Mouse (Mus musculus) intestine, embryonic 15.5 days (tissue): ENCODE results near the gene Optn. TPM values are rescaled to one million over a fixed set of nuclear protein-coding genes. Genes with fewer than 3 reads are reported as not detected.
"Not testable (repeated sequence)": the region's sequence is repeated elsewhere in the genome, so short reads cannot be mapped to it uniquely, and the experiment has no call there.

Experiments used
- ATAC-seq: fragments of 200-750 bp; cut with Nextera tagmentation; 2 replicates; pipeline ENCODE4 v1.8.0; 2017; ENCODE audit warnings: moderate TSS enrichment, moderate library complexity
- H3K27ac ChIP-seq: fragments of 300-500 bp; sonication (generic); 2 replicates; pipeline ENCODE4 v1.5.1; 2015; ENCODE audit warnings: mild to moderate bottlenecking, inconsistent platforms
- H3K27me3 ChIP-seq: fragments of 300-500 bp; sonication (generic); replicated peaks from 2 replicates; pipeline ENCODE4 v1.6.1; 2015; ENCODE audit warnings: inconsistent platforms
- H3K36me3 ChIP-seq: fragments of 300-500 bp; sonication (generic); 2 replicates; pipeline ENCODE4 v1.6.1; 2015; ENCODE audit warnings: inconsistent platforms
- H3K4me1 ChIP-seq: fragments of 300-500 bp; sonication (generic); replicated peaks from 2 replicates; pipeline ENCODE4 v1.6.1; 2015; ENCODE audit warnings: inconsistent platforms
- H3K4me2 ChIP-seq: fragments of 300-500 bp; sonication (generic); replicated peaks from 2 replicates; pipeline ENCODE4 v1.6.1; 2015; ENCODE audit warnings: mild to moderate bottlenecking, inconsistent platforms
- H3K4me3 ChIP-seq: fragments of 300-500 bp; sonication (generic); replicated peaks from 2 replicates; pipeline ENCODE4 v1.5.1; 2015; ENCODE audit warnings: inconsistent platforms
- H3K9ac ChIP-seq: fragments of 300-500 bp; sonication (generic); 2 replicates; pipeline ENCODE4 v1.6.1; 2015; ENCODE audit warnings: inconsistent platforms
- H3K9me3 ChIP-seq: fragments of 300-500 bp; sonication (generic); 2 replicates; pipeline ENCODE4 v1.6.1; 2016; ENCODE audit warnings: inconsistent platforms
- WGBS: fragments of 180-500 bp; shearing (Covaris S2); methylation state at CpG from one replicate; pipeline ENCODE4 v1.1.7; 2015; 5-methylcytosine and 5-hydroxymethylcytosine counted together
- polyA plus RNA-seq: library from polyadenylated mRNA; unstranded; fragments of >200 nt; fragmentation: Nextera tagmentation; extraction: Ambion mirVana; gene quantifications from 2 replicates; pipeline ENCODE4 v1.2.1, GENCODE M21; 2015

Optn gene
- polyA plus RNA-seq, 1 experiment from 2014 or later: 17.3 TPM

- H3K9ac ChIP-seq: peak overlapping the region; percentile 26; the same call in 1 of the 2 replicates
- peak overlapping the region; percentile 56 for H3K4me2 ChIP-seq
- 6% methylated on average over 14 of the region's 14 CpGs for WGBS
- no peaks in the 10 kb centered on the region for H3K27me3 ChIP-seq
- H3K36me3 ChIP-seq: no peaks in the 10 kb centered on the region
- 0 out of 2 replicates have a peak, but pooled peaks cover 3% of the 10 kb centered on the region for H3K4me1 ChIP-seq
- ATAC-seq: peak; percentile 83
- 0 out of 2 replicates have a peak overlapping the region, but pooled peaks have one; percentile 14 for H3K4me3 ChIP-seq
- no peaks in the 10 kb centered on the region for H3K9me3 ChIP-seq
- H3K27ac ChIP-seq: no peak overlapping the region
Measured at GRCm38 (mm10) chr2:5080053-5080787, 16.4 kb upstream of the Optn start.

- Histone ChIP-seq H3K27me3 (no peaks in the 10 kb centered on the region), H3K27ac (no peak overlapping the region), H3K4me3 (no peak overlapping the region), H3K9ac (no peak overlapping the region), H3K36me3 (no peaks in the 10 kb centered on the region), H3K9me3 (no peaks in the 10 kb centered on the region), H3K4me1 (0 out of 2 replicates have a peak, but pooled peaks cover 3% of the 10 kb centered on the region), H3K4me2 (no peak overlapping the region)
- ATAC-seq: no peak; the same call in 1 of the 2 replicates
- 60% methylated on average over 2 of the region's 2 CpGs for WGBS
Measured at GRCm38 (mm10) chr2:5077937-5078336, 14.1 kb upstream of the Optn start.

- WGBS: 89% methylated on average over 2 of the region's 2 CpGs
- Histone ChIP-seq H3K36me3 (no peaks in the 10 kb centered on the region), H3K4me1 (0 out of 2 replicates have a peak, but pooled peaks cover 3% of the 10 kb centered on the region), H3K9me3 (no peaks in the 10 kb centered on the region), H3K27me3 (no peaks in the 10 kb centered on the region), H3K4me3 (no peak overlapping the region), H3K27ac (no peak overlapping the region), H3K9ac (no peak overlapping the region), H3K4me2 (no peak overlapping the region)
- no peak for ATAC-seq
Measured at GRCm38 (mm10) chr2:5077490-5077889, 13.6 kb upstream of the Optn start.

GRCm38 (mm10) chr2:5075856-5076255 lies 12.0 kb upstream of the Optn start:
- H3K4me3 ChIP-seq: no peak overlapping the region
- H3K9ac ChIP-seq: no peak overlapping the region
- H3K27me3 ChIP-seq: no peaks in the 10 kb centered on the region
- H3K4me1 ChIP-seq: 0 out of 2 replicates have a peak, but pooled peaks cover 3% of the 10 kb centered on the region
- no peak overlapping the region for H3K27ac ChIP-seq
- H3K4me2 ChIP-seq: no peak overlapping the region
- H3K9me3 ChIP-seq: no peaks in the 10 kb centered on the region
- H3K36me3 ChIP-seq: no peaks in the 10 kb centered on the region
- ATAC-seq: no peak

GRCm38 (mm10) chr2:5075432-5075831 lies 11.6 kb upstream of the Optn start:
- H3K27me3 ChIP-seq: no peaks in the 10 kb centered on the region
- H3K4me3 ChIP-seq: no peak overlapping the region
- no peak overlapping the region for H3K9ac ChIP-seq
- no peak overlapping the region for H3K4me2 ChIP-seq
- no peak for ATAC-seq
- H3K27ac ChIP-seq: no peak overlapping the region
- H3K36me3 ChIP-seq: no peaks in the 10 kb centered on the region
- 0 out of 2 replicates have a peak, but pooled peaks cover 1% of the 10 kb centered on the region for H3K4me1 ChIP-seq
- no peaks in the 10 kb centered on the region for H3K9me3 ChIP-seq
- 50% methylated on average over 2 of the region's 2 CpGs for WGBS

- Histone ChIP-seq H3K27ac (no peak overlapping the region), H3K4me3 (no peak overlapping the region), H3K27me3 (no peaks in the 10 kb centered on the region), H3K36me3 (no peaks in the 10 kb centered on the region), H3K4me1 (no peaks in the 10 kb centered on the region), H3K9ac (no peak overlapping the region), H3K9me3 (no peaks in the 10 kb centered on the region), H3K4me2 (no peak overlapping the region)
- 88% methylated on average over 3 of the region's 3 CpGs for WGBS
- peak; percentile 69 for ATAC-seq
Measured at GRCm38 (mm10) chr2:5073785-5074184, 9.9 kb upstream of the Optn start.

GRCm38 (mm10) chr2:5067951-5068350 lies 4.1 kb upstream of the Optn start:
- no peak overlapping the region for H3K4me2 ChIP-seq
- no peak overlapping the region for H3K9ac ChIP-seq
- H3K36me3 ChIP-seq: no peaks in the 10 kb centered on the region
- H3K4me1 ChIP-seq: 0 out of 2 replicates have a peak, but pooled peaks cover 3% of the 10 kb centered on the region
- H3K27me3 ChIP-seq: no peaks in the 10 kb centered on the region
- 54% methylated on average over 4 of the region's 4 CpGs for WGBS
- H3K27ac ChIP-seq: no peak overlapping the region
- no peaks in the 10 kb centered on the region for H3K9me3 ChIP-seq
- no peak overlapping the region for H3K4me3 ChIP-seq
- ATAC-seq: no peak

GRCm38 (mm10) chr2:5067254-5067653 lies 3.4 kb upstream of the Optn start:
- H3K27me3 ChIP-seq, H3K4me2 ChIP-seq, ATAC-seq, H3K9me3 ChIP-seq, H3K9ac ChIP-seq, H3K4me3 ChIP-seq, H3K27ac ChIP-seq, H3K36me3 ChIP-seq, H3K4me1 ChIP-seq: not testable (repeated sequence)
- WGBS: 73% methylated on average over 2 of the region's 2 CpGs

- Histone ChIP-seq H3K4me1 (0 out of 2 replicates have a peak, but pooled peaks cover 3% of the 10 kb centered on the region), H3K36me3 (no peaks in the 10 kb centered on the region), H3K27me3 (no peaks in the 10 kb centered on the region), H3K9me3 (no peaks in the 10 kb centered on the region), H3K4me3 (peak overlapping the region; percentile 62), H3K9ac (no peak overlapping the region), H3K4me2 (peak overlapping the region; percentile 94), H3K27ac (no peak overlapping the region)
- ATAC-seq: peak; percentile 41
- 29% methylated on average over 4 of the region's 4 CpGs for WGBS
Measured at GRCm38 (mm10) chr2:5064247-5064646, 396 bp upstream of the Optn start.

- Histone ChIP-seq H3K4me3 (peak overlapping the region; percentile 62), H3K27me3 (no peaks in the 10 kb centered on the region), H3K9ac (peak overlapping the region; percentile 63; the same call in 1 of the 2 replicates), H3K9me3 (no peaks in the 10 kb centered on the region), H3K4me2 (peak overlapping the region; percentile 94), H3K27ac (no peak overlapping the region), H3K4me1 (0 out of 2 replicates have a peak, but pooled peaks cover 3% of the 10 kb centered on the region), H3K36me3 (no peaks in the 10 kb centered on the region)
- peak; percentile 36; the same call in 1 of the 2 replicates for ATAC-seq
- 38% methylated on average over 16 of the region's 16 CpGs for WGBS
Measured at GRCm38 (mm10) chr2:5062496-5063298, 1.2 kb downstream of the Optn start.

- no peak overlapping the region for H3K4me3 ChIP-seq
- no peaks in the 10 kb centered on the region for H3K36me3 ChIP-seq
- no peak overlapping the region for H3K9ac ChIP-seq
- WGBS: 79% methylated on average over 8 of the region's 8 CpGs
- H3K4me1 ChIP-seq: 0 out of 2 replicates have a peak, but pooled peaks cover 3% of the 10 kb centered on the region
- ATAC-seq: no peak
- no peak overlapping the region for H3K4me2 ChIP-seq
- H3K27me3 ChIP-seq: no peaks in the 10 kb centered on the region
- no peak overlapping the region for H3K27ac ChIP-seq
- H3K9me3 ChIP-seq: no peaks in the 10 kb centered on the region
Measured at GRCm38 (mm10) chr2:5061133-5061708, 2.6 kb downstream of the Optn start.

- Histone ChIP-seq H3K4me3 (no peak overlapping the region), H3K27me3 (no peaks in the 10 kb centered on the region), H3K36me3 (no peaks in the 10 kb centered on the region), H3K4me1 (0 out of 2 replicates have a peak, but pooled peaks cover 3% of the 10 kb centered on the region), H3K4me2 (no peak overlapping the region), H3K9ac (no peak overlapping the region), H3K9me3 (no peaks in the 10 kb centered on the region), H3K27ac (no peak overlapping the region)
- WGBS: 80% methylated on average over 4 of the region's 4 CpGs
- no peak for ATAC-seq
Measured at GRCm38 (mm10) chr2:5059997-5060396, 3.9 kb downstream of the Optn start.
